Mouse (Mus musculus): ENCODE measurements around the gene Nacad. TPM values are rescaled to one million over a fixed set of nuclear protein-coding genes. Genes with fewer than 3 reads are reported as not detected.

The Nacad gene
- not detected for polyA plus RNA-seq (2014; fragmentation: Illumina TruSeq; extraction: RNeasy Lipid Tissue Mini Kit (QIAGEN cat#74804); ENCODE audit: low read depth, low replicate concordance)

DNA sequence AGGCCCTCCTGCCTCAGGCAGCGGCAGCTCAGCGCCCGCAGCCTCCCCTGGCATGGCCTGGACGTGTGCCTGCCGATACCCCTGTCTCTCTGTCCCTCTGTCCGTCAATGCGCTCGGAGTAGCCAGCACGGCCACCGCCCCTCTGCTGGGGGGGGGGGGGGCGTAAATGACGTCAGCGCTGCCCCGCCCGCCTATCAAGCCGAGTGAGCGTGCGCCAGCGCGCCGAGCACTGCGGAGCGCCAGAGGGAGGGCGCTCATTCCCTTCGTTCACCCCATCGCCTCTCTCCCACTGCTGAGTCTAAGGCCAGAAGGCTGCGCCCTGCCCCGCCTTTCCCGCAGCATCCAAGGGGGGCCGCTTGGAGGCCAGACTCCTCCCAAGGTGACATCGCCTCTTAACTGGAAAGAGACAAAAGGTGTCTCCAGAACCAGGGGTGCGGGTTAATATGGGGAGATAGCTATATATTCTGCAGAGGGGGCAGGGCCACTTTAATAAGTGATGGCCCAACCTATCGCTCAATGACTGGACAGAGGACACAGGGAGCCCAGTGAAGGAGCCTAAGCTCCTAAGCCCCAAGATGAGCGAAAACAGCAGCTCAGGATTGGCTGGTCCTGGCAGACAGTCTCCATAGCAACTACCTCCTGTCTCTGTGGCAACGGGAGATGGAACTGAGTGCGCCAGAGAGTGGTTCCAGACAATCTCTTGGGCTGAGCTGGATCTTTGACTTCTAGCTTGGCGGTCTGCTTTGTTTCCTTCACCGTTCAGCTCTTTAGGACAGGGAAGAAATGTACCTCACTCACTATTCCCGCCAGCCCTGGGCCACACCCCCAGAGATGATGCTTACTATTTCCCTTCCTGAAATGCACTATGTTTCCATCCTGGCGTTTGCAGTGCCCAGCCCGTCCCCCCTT, at the start of gene Nacad:
Gene Nacad (minus strand): TSS at position 563 of the 909 bp plus-strand sequence.

DNA sequence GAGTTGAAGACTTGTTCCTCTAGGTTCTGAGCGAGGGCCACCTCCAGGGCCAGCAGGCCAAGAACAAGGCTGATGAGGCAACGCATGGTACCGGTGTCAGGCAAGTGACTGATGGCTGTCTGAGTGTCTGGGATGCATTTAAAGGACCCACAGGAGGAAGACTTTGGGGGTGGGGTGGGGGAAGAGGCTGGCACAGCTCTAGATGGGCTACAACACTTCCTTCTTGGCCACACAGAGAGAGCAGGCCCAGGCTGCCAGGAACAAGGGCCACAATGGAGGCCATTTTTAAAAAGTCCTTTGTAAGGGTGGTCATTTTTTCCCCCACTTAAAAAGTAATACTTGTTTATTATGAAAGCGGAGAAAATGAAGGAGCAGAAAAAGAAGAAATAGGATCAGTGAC, 32.7 kb upstream of the Nacad start, which contains the start of gene Wap:
Gene Wap (minus strand): TSS at position 101 of the 400 bp plus-strand sequence.

DNA sequence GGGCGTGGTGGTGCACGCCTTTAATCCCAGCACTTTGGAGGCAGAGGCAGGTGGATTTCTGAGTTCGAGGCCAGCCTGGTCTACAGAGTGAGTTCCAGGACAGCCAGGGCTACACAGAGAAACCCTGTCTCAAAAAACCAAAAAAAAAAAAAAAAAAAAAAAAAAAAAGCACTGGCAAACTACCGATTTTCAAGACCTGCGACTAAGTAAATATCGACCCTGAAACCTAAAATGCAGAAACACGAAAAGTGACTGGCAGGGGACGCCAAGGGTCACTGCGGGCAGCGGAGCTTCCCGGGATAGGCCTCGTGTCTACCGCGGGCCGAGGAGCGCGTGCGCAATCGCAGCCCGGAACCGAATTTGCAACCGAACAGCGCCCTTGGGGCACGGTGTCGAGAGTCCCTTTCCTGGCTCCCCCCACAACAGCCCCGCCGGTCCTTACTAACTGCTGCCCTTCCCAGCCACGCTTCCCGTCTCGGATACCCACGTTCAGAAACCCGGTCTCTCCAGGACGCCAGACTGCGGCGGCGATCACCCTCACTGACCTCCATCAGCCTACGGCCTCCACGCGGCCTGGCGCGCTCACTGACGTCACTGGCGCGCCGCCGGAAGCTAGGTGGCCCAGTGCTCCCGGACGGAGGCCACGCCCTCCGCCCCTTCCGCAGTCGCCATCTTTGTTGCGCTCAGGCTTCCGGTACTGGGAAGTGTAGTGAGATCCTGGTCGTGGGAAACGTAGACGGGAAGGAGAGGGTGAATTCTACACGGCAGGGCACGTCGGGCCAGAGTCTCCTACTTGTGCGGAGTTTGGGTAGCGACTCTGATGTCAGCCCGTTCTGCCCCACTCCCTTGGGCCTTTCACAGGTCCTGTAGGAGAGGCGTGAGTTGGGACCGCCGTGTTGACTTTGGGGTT, 19.9 kb upstream of the Nacad start, which contains the start of gene Tbrg4:
Gene Tbrg4 (minus strand): TSS at position 590 of the 910 bp plus-strand sequence.

Other genes with a start within 250 kb of the Nacad start
- 0.81 TPM for gene Zmiz2, start 217.0 kb downstream of the Nacad start, polyA plus RNA-seq (2014; fragmentation: Illumina TruSeq; extraction: RNeasy Lipid Tissue Mini Kit (QIAGEN cat#74804); ENCODE audit: low read depth, low replicate concordance)
- 1,414 TPM for gene Ppia, start 190.6 kb downstream of the Nacad start, polyA plus RNA-seq (2014; fragmentation: Illumina TruSeq; extraction: RNeasy Lipid Tissue Mini Kit (QIAGEN cat#74804); ENCODE audit: low read depth, low replicate concordance)
- 19.9 TPM for gene H2afv, start 161.6 kb downstream of the Nacad start, polyA plus RNA-seq (2014; fragmentation: Illumina TruSeq; extraction: RNeasy Lipid Tissue Mini Kit (QIAGEN cat#74804); ENCODE audit: low read depth, low replicate concordance)
- gene Purb, start 130.1 kb downstream of the Nacad start, polyA plus RNA-seq (2014; fragmentation: Illumina TruSeq; extraction: RNeasy Lipid Tissue Mini Kit (QIAGEN cat#74804); ENCODE audit: low read depth, low replicate concordance) = 101 TPM
- not detected for gene Myo1g, start 85.1 kb downstream of the Nacad start, polyA plus RNA-seq (2014; fragmentation: Illumina TruSeq; extraction: RNeasy Lipid Tissue Mini Kit (QIAGEN cat#74804); ENCODE audit: low read depth, low replicate concordance)
- gene Ccm2, start 59.2 kb downstream of the Nacad start, polyA plus RNA-seq (2014; fragmentation: Illumina TruSeq; extraction: RNeasy Lipid Tissue Mini Kit (QIAGEN cat#74804); ENCODE audit: low read depth, low replicate concordance) = 0.81 TPM
- 0.57 TPM for gene Tbrg4, start 20.0 kb upstream of the Nacad start, polyA plus RNA-seq (2014; fragmentation: Illumina TruSeq; extraction: RNeasy Lipid Tissue Mini Kit (QIAGEN cat#74804); ENCODE audit: low read depth, low replicate concordance)
- gene Wap, start 32.6 kb upstream of the Nacad start, polyA plus RNA-seq (2014; fragmentation: Illumina TruSeq; extraction: RNeasy Lipid Tissue Mini Kit (QIAGEN cat#74804); ENCODE audit: low read depth, low replicate concordance) = not detected
- not detected for gene Ramp3, start 52.5 kb upstream of the Nacad start, polyA plus RNA-seq (2014; fragmentation: Illumina TruSeq; extraction: RNeasy Lipid Tissue Mini Kit (QIAGEN cat#74804); ENCODE audit: low read depth, low replicate concordance)
- not detected for gene Gm11983, start 231.6 kb upstream of the Nacad start, polyA plus RNA-seq (2014; fragmentation: Illumina TruSeq; extraction: RNeasy Lipid Tissue Mini Kit (QIAGEN cat#74804); ENCODE audit: low read depth, low replicate concordance)

All from kidney, adult 10 weeks (tissue).